Mouse (Mus musculus) cerebellum, adult 9-11 months (tissue): Measurements from ENCODE around the gene Trim63.

Experiments used
- DNase-seq: peaks from one replicate; pipeline ENCODE4 v3.0.0; 2022

The Trim63 gene

GRCm38 (mm10) chr4:134343071-134344031 is 28.4 kb downstream of the Trim63 start, which contains the start of gene Slc30a2:
Gene Slc30a2 (plus strand): TSS chr4:134343181.
- no peak for DNase-seq

GRCm38 (mm10) chr4:134344620-134345019 is 29.7 kb downstream of the Trim63 start:
- DNase-seq, result no peak

- no peak for DNase-seq
Measured at GRCm38 (mm10) chr4:134345802-134346201, 30.9 kb downstream of the Trim63 start.

DNA sequence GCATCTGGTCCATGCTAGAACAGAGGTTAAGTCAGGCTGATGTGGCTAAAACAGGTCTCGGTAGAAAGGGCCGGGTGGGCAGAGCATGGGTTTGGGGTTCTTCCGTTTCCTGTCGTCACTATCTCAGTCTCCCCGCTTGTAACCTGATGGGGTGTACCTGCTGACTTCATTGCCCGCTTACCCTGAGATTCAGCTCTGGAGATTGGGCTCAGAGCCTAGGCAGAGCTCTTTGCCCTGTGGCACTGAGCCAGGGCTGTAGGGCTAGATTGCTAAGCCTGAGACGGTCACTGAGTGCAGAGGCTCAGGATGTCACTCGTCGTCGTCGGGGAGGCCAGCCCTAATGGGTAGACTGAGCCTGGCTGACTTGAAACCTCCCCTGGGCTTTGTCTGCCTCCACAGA is 33.2 kb downstream of the Trim63 start:
- no peak for DNase-seq

- no peak for DNase-seq
Measured at GRCm38 (mm10) chr4:134348545-134348944, 33.6 kb downstream of the Trim63 start.

DNA sequence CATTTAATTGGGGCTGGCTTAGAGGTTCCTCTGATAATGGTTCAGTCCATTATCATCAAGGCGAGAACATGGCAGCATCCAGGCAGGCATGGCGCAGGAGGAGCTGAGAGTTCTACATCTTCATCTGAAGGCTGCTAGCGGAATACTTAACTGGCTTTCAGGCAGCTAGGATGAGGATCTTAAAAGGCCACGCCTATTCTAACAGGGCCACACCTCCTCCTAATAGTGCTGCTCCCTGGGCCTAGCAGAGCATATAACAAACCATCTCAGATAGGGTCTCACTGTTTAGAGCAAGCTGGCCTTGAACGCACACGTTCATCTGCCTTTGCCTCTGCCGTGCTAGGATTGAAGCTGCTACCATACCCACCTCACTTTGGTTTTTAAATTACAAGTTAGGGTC is 34.9 kb downstream of the Trim63 start:
- no peak for DNase-seq

- DNase-seq, result no peak
Measured at GRCm38 (mm10) chr4:134350641-134351040, 35.7 kb downstream of the Trim63 start.

DNA sequence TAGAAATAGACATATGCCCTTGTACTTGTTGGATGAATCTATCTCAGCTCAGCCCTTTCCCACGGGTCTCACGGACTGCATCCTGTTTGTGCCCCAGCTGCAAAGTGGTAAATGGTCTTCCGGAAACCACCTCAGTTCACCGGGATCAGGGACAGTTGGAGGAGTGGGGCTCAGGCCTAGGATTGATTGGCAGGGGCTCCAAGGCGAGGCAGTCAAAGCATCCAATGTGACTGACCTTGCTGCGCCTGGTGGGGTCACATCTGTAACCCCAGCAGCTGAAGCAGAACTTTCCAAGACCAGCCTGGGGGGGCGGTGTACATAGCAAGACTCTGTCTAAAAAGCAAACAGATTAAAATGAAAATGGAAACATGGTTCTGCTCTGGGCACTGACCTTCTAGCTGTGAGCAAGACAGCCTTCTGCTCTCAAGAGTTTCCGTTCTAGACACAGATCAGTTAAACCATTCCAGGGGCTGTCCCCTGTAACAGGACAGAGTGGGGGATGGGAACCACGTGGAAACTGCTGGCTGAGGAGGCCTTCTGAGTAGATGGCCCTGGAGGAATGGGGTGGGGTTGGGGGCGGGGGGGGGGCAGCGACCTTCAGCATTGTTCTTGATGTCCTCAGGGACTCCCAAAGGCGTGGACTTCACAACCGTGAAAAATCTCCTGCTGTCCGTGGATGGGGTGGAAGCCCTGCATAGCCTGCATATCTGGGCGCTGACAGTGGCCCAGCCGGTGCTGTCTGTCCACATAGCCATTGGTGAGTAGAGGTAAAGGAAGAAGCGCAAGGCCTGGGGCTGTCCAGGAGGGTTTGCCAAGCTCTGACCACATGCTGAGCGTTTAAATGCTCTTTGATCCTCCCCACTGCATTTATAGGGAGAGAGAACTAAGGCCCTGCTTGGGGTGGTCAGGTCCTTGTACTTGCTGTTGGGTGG is 36.7 kb downstream of the Trim63 start:
- no peak for DNase-seq

DNA sequence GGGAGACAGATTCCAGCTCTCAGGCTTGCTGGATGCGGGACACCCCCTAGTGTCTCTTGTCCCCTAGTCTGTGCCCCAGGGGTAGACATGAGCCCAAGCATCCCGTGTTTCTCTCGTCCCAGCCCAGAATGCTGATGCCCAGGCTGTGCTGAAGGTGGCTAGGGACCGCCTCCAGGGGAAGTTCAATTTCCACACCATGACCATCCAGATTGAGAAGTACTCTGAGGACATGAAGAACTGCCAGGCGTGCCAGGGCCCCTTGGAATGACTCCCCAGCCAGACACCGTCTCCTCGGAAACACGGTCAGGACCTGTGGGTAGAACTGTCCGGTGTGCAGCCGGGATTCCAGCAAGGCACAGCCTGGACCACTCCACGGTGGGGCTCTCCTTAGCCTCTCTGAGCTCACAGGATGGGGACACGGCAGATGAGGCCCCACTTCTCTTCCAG is 37.4 kb downstream of the Trim63 start:
- no peak for DNase-seq

- no peak for DNase-seq
Measured at GRCm38 (mm10) chr4:134352929-134353328, 38.0 kb downstream of the Trim63 start.

DNA sequence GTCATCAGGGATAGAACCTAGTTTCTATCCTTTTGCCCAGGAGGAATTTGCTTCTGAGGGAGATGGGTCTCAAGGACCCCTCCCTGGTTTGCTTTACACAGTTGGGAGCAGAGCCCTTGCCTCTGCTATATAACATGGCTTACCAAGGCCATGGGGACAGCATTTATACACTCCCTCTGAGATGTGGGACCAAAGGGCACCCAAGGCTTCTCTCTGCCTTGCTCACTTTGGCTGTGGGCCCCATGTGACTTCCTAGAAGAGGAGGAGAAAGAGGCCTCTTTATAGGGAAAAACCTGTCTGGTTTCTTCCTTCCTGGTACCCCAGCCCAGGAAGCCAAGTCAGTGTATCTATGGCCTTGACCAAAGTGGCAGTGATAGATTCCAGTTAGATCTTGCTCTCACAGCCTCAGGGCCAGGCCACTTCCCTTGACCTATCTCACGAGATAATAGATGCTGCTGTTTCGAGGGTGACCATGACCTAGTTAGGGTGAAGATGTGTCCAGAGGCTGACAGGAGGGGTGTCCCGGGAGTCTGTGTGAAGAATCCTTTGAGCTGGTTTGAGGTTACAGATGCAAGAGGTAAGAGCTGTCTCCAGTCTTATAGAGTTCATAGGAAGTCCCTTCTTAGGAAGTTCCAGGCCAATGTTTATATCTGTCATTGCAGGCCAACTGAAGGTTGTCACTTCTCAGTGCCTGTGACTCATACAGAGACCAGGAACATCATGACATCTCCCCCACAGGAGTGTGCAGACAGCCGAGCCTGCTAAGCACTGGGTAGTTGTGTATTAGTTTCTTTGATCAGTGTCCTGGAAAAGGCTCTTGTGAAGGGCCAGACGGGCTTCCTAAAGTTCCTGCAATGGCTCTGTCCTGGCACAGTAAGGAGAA is 38.8 kb downstream of the Trim63 start:
- DNase-seq, result no peak

GRCm38 (mm10) chr4:134355841-134356452 is 41.0 kb downstream of the Trim63 start:
- peak; percentile 16 for DNase-seq

DNA sequence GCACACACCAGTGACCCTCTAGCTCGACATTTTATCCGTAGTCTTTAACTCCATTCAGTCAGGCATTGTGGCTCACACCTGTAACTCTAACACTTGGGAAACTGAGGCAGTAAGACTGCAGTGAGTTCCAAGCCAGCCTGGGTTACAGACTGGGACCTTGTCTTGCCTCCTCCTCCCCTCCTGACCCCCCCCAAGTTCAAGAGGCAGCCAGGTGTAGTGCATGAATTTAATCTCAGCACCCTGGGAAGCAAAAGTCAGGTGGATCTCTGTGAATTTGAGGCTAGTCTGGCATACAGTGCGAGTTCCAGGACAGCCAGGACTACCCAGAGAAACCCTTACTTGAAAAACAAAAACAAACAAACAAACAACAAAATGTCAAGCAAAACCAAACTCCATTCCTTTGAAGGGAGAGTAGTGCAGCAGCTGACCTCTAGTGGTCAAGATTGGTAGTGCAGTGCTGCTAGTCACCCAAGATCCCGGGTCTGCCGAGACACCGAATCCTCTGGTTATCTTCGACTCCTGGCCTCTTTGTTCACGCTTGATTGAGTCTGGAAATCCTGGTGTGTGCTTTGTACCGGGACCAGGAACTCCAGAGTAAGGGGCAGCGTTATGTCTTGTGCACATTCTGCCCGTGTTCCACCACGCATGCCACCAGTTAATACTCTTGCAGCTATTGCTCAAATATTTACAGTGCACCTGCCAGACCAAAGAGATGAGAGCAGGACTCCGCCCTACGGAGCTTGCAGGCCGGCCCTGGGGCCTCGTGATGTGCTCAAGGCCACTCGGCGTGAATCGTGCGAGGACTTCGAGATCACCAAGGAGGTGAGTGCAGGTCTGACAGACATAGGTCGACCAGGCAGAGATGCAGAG is 41.9 kb downstream of the Trim63 start:
- peak; percentile 66 for DNase-seq

- no peak for DNase-seq
Measured at GRCm38 (mm10) chr4:134357461-134357771, 42.5 kb downstream of the Trim63 start.

DNA sequence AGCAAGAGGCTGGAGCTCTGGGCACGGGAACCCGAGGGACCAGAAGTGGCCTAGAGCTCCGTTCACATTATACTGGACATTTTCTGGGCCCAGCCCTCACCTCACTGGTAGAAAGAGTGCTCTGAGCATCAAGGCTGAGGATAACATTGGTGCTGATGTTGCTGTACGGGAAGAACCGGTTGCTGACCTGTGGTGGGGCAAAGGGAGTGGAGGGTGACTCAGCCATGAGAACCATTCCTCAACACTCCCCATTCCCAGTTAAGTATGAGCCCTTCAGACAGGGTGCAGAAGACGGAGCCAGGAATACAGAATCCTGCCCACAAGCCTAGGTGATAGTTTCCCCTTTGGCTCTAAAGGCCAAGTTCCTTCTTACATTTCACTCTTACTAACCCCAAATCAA is 44.7 kb downstream of the Trim63 start:
- no peak for DNase-seq

DNA sequence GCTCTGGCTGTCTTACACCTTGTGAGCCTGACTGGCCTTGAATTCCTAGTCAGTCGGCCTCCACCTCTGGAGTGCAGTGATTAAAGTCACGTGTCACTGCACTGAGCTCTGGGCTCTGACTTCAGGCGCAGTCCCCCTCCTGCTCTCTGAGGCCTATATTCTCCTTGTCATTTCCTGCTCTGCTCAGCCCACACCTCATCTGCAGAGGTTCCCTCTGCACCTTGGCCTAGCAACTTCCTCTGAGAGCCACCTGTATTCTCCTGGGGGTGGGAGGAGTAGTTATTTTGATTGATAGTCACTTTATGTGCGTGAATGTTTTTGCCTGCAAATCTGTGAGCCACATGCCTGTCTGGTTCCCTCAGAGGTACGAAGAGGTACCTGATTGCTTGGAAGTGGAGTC is 46.3 kb downstream of the Trim63 start:
- no peak for DNase-seq

- no peak for DNase-seq
Measured at GRCm38 (mm10) chr4:134362124-134362523, 47.2 kb downstream of the Trim63 start.

DNA sequence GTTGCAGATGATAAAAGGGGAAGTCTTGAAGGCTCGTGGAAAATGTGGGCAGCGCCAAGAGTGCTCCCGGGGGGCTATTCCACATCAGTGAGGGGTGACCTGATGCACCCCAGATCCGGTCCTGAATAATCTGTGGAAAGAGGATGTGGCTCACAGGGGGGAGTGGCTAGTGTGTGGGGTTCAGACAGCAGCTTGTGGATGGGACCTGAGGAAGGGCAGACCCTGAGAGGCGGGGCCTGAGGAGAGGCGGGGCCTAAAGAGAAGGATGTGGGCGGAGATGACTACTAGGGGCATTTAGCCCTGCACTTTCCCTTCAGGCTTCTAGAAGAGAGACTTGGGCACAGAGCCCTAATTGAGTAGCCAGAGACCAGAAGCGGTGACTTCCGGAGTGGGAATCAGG is 47.7 kb downstream of the Trim63 start:
- DNase-seq, result no peak

DNA sequence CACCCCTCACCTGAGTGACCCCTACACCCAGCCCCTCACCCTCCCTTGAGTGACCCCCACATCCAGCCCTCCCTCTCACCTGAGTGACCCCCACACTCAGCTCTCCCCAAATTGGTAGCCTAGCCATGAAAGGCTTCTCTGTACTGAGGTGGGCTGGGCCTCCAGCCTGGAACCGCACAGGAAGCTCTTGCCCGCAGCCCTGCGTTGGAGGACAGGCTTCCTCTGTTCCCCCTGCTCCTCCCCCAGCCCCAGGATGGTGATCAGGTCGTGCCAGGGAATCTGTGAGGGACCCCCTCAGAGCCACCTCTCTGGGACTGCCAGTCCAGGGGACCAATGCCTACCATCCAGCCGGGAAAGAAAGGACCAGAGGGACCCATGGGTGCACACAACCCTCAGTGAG is 50.4 kb downstream of the Trim63 start:
- DNase-seq, result no peak

GRCm38 (mm10) chr4:134370649-134371221 is 55.8 kb downstream of the Trim63 start:
- peak; percentile 56 for DNase-seq
